20 mouse cellular contexts compared by ENCODE assay signal in the genomic region with DNA sequence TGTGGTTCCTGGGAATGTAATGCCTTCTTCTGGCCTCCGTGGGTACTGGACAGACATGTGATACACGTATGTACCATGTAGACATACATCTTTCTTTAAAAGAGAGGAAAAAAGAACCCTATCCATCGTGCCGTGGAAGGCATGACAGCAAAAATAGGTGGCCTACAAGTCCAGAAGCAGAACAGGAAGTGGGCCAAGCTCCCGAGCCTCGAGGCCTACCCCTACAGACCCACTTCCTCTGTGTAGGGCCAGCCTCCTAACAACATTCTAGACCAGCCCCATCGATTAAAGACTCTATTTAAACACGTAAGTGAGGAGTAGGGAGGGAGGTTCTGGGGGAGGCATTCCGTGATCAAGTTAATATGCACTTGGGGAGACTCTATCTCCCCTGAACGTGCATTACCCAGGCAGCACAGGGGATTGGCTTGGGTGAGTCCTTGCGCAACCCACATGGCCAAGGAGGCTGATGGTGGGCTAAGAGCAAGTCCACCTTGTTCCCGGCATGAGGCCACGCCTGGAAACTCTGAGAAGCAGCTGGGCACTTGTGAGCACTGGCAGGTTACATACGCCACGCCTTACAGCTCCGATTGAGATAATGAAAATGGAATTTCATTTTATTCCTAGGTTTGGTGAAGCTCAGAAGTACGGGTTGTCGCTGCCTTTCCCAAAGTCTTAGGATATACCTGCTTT. TPM values are rescaled to one million over a fixed set of nuclear protein-coding genes. Genes with fewer than 3 reads are reported as not detected.
DNase-seq lines count a peak whose midpoint lies in the region; ATAC-seq and TF ChIP-seq lines count a peak whose summit lies in the region.
"Had no signal": no experiment of that assay in that cellular context is flagged by ENCODE, and none has a peak within 500 bp of the region (broad histone marks: within the 10 kb centered on the region; RNA-seq: fewer than 3 reads in every experiment).

No protein-coding gene starts in this region.

- H3K4me1 ChIP-seq in lung, postnatal 0 days (ENCODE audit: insufficient read depth, low read depth, low read length), result no peaks in the 10 kb centered on the region
- no peaks in the 10 kb centered on the region for H3K4me1 ChIP-seq in lung, adult 2 months (ENCODE audit: control insufficient read depth, insufficient read depth, low read length)
- H3K4me1 ChIP-seq: embryonic facial prominence, embryonic 10.5 days; forebrain, embryonic 13.5 days; heart, embryonic 10.5 days; hindbrain, embryonic 13.5 days had no signal

- TF ChIP-seq EP300 in lung, postnatal 0 days (IDR thresholded peaks at IDR 0.05), result no peak

- no peaks in the 10 kb centered on the region for H3K27me3 ChIP-seq in lung, postnatal 0 days (replicated peaks; ENCODE audit: insufficient read depth, low read length)
- H3K27me3 ChIP-seq in myocyte (ENCODE audit: control insufficient read depth, insufficient read depth, insufficient read length), result no peaks in the 10 kb centered on the region
- H3K27me3 ChIP-seq: forebrain, embryonic 13.5 days; hindbrain, embryonic 13.5 days had no signal

- TF ChIP-seq CTCF in lung, postnatal 0 days (IDR thresholded peaks at IDR 0.05), result no peak
- no peak for TF ChIP-seq CTCF in lung, adult 2 months (IDR thresholded peaks at IDR 0.05; ENCODE audit: insufficient read depth, low read length)

- no peaks in the 10 kb centered on the region for H3K9me3 ChIP-seq in lung, postnatal 0 days (ENCODE audit: low read length)
- H3K9me3 ChIP-seq: embryonic facial prominence, embryonic 10.5 days; forebrain, embryonic 13.5 days; heart, embryonic 10.5 days; hindbrain, embryonic 13.5 days had no signal

- 64% methylated on average over 18 of the region's 18 CpGs for WGBS in lung, postnatal 0 days
- 76% methylated on average over 18 of the region's 18 CpGs for WGBS in lung, adult 2 months

- no peak overlapping the region for H3K4me2 ChIP-seq in lung, postnatal 0 days (replicated peaks; ENCODE audit: low read depth, low read length)
- H3K4me2 ChIP-seq in myocyte (ENCODE audit: low read depth), result no peak overlapping the region
- H3K4me2 ChIP-seq: forebrain, embryonic 13.5 days; hindbrain, embryonic 13.5 days had no signal

- no peak overlapping the region for H3K9ac ChIP-seq in lung, postnatal 0 days (replicated peaks; ENCODE audit: low read depth)
- H3K9ac ChIP-seq: forebrain, embryonic 13.5 days; hindbrain, embryonic 13.5 days had no signal

- peak; percentile 35 for DNase-seq in lung, postnatal 0 days (ENCODE audit: low spot score)
- no peak for DNase-seq in lung, adult 2 months
- no peak for DNase-seq in spleen, postnatal 10 days (ENCODE audit: low spot score in 2 of 2)
- no peak for DNase-seq in layer of hippocampus, adult 9-11 months
- no peak for DNase-seq in left cerebral cortex, postnatal 14 days (ENCODE audit: low spot score in 2 of 2)
- DNase-seq: adrenal gland, adult 8-10 months; adrenal gland, postnatal 36 days; cerebellum, adult 11-12 months; cerebellum, adult 9-10 months; cerebellum, postnatal 25 days; gastrocnemius, postnatal 36 days; heart, adult 18-20 months; heart, postnatal 10 days had no signal

- H3ac ChIP-seq in myocyte (ENCODE audit: control insufficient read depth, insufficient read length), result no peak overlapping the region

- H3K4me3 ChIP-seq in lung, postnatal 0 days (ENCODE audit: low read depth, low read length), result no peak overlapping the region
- no peak overlapping the region for H3K4me3 ChIP-seq in lung, adult 2 months (replicated peaks; ENCODE audit: extremely low read depth, low read depth, low read length)
- no peak overlapping the region for H3K4me3 ChIP-seq in myocyte
- H3K4me3 ChIP-seq: embryonic facial prominence, embryonic 10.5 days; forebrain, embryonic 13.5 days; heart, embryonic 10.5 days; hindbrain, embryonic 13.5 days had no signal

- ATAC-seq in lung, postnatal 0 days, result peak; percentile 67; the same call in 1 of the 2 replicates
- ATAC-seq in granulocyte monocyte progenitor cell, adult 5-6 weeks (replicated peaks; ENCODE audit: poor library complexity, severe bottlenecking), result peak; percentile 61
- ATAC-seq: forebrain, embryonic 13.5 days; hindbrain, postnatal 0 days had no signal

- no peak overlapping the region for H3K27ac ChIP-seq in lung, postnatal 0 days (ENCODE audit: low read length)
- H3K27ac ChIP-seq: embryonic facial prominence, embryonic 10.5 days; forebrain, embryonic 13.5 days; hindbrain, embryonic 13.5 days; hindbrain, postnatal 0 days had no signal

- H3K36me3 ChIP-seq in lung, postnatal 0 days (ENCODE audit: insufficient read depth, low read length), result no peaks in the 10 kb centered on the region
- H3K36me3 ChIP-seq in myocyte (ENCODE audit: control insufficient read depth, insufficient read depth), result no peaks in the 10 kb centered on the region
- H3K36me3 ChIP-seq: embryonic facial prominence, embryonic 10.5 days; heart, embryonic 10.5 days; hindbrain, embryonic 13.5 days had no signal

- H3K79me2 ChIP-seq in myocyte (ENCODE audit: control insufficient read depth, insufficient read depth), result no peaks in the 10 kb centered on the region

- intact Hi-C loops in left cerebral cortex, postnatal 14 days (cut with DNase I), result no loop called here

- no peak for TF ChIP-seq POLR2A in lung, adult 2 months (IDR thresholded peaks at IDR 0.05; ENCODE audit: borderline replicate concordance, extremely low read depth, low read depth, low read length)
- TF ChIP-seq POLR2A in myocyte (IDR thresholded peaks at IDR 0.05; ENCODE audit: insufficient read length, low read depth), result no peak

TF ChIP-seq in myocyte, 11 proteins besides CTCF, POLR2A, EP300 and RAD21:
- TF ChIP-seq TCF3 (IDR thresholded peaks at IDR 0.05; ENCODE audit: insufficient read length, low read depth), result no peak
- TF ChIP-seq CEBPB (IDR thresholded peaks at IDR 0.05; ENCODE audit: insufficient read depth, poor library complexity, severe bottlenecking), result 0 out of 2 replicates have a peak, but pooled peaks have one; percentile 9

RNA-seq across cellular contexts. Expression of gene Clasp2, which starts 14.1 kb away (rescaled TPM):
- polyA plus RNA-seq in lung, postnatal 0 days (2015; fragmentation: Nextera tagmentation; extraction: Ambion mirVana), result 12.1 and 13.1 TPM in 2 replicates
- polyA plus RNA-seq in lung, adult 2 months (2012; rRNA removed), result 10.9 and 14.8 TPM in 2 replicates
- total RNA-seq in granulocyte monocyte progenitor cell, adult 5-6 weeks (2014; fragmentation: Nextera tagmentation), result 43.2 and 44.7 TPM in 2 replicates
- total RNA-seq in granulocyte monocyte progenitor cell, adult 5-6 weeks (2017), result 36.9 and 42.2 TPM in 2 replicates
- 6.6 TPM for polyA plus RNA-seq in myocyte (2012; fragmentation: generic; extraction: Trizol)
- 100 to 1,000 TPM; 297 to 298 TPM for total RNA-seq in left cerebral cortex, postnatal 14 days (2021)

RNA-seq across cellular contexts. Expression of gene Pdcd6ip, which starts 19.1 kb away (rescaled TPM):
- polyA plus RNA-seq in lung, postnatal 0 days (2015; fragmentation: Nextera tagmentation; extraction: Ambion mirVana), result 63.8 and 67.2 TPM in 2 replicates
- 90.6 and 120 TPM in 2 replicates for polyA plus RNA-seq in lung, adult 2 months (2012; rRNA removed)
- total RNA-seq in granulocyte monocyte progenitor cell, adult 5-6 weeks (2014; fragmentation: Nextera tagmentation), result 95.3 and 128 TPM in 2 replicates
- total RNA-seq in granulocyte monocyte progenitor cell, adult 5-6 weeks (2017), result 46.4 and 71.0 TPM in 2 replicates
- 56.3 TPM for polyA plus RNA-seq in myocyte (2012; fragmentation: generic; extraction: Trizol)
- total RNA-seq in left cerebral cortex, postnatal 14 days (2021), result 10 to 100 TPM; 61.6 to 62.9 TPM
